24 mouse cellular contexts compared by ENCODE assay signal in genomic region chr9:28101981-28102380, GRCm38 (mm10).
DNase-seq lines count a peak whose midpoint lies in the region; ATAC-seq lines count a peak whose summit lies in the region.
"Had no signal": no experiment of that assay in that cellular context is flagged by ENCODE, and none has a peak within 500 bp of the region (broad histone marks: within the 10 kb centered on the region; RNA-seq: fewer than 3 reads in every experiment).

No protein-coding gene starts in this region.

- peak; percentile 66 to 70 for DNase-seq in cerebellum, postnatal 10 days
- no peak for DNase-seq in cerebellum, postnatal 36 days
- DNase-seq in layer of hippocampus, postnatal 10 days (ENCODE audit: low spot score in 2 of 2), result peak; percentile 23 to 32
- no peak for DNase-seq in layer of hippocampus, adult 9-11 months
- peak; percentile 31 for DNase-seq in brain, adult 2 months (ENCODE audit: low read depth, low spot score)
- no peak for DNase-seq in right cerebral cortex, postnatal 36 days (ENCODE audit: low spot score in 2 of 2)
- no peak for DNase-seq in gastrocnemius, postnatal 14 days
- DNase-seq: adrenal gland, postnatal 10 days; cerebellum, adult 11-12 months; cerebellum, adult 9-11 months; gastrocnemius, adult 2 months; heart, postnatal 10 days; kidney, adult 2 months; kidney, postnatal 4 days; liver; lung, adult 2 months; lung, postnatal 10 days; thymus, adult 18-20 months; thymus, postnatal 25 days had no signal

- peak; percentile 92 for ATAC-seq in megakaryocyte progenitor cell, adult 5-6 weeks (replicated peaks; ENCODE audit: poor library complexity)
- ATAC-seq: forebrain, embryonic 16.5 days; hindbrain, embryonic 16.5 days; intestine, embryonic 15.5 days; Patski had no signal

- intact Hi-C loops in gastrocnemius, postnatal 14 days (cut with DNase I; ENCODE audit: low total_unique reads), result no loop called here

Comparison
In these comparisons a context has a peak if more than half of its experiments do, and no peak if none do; other contexts are left out.
1. DNase-seq: peak in cerebellum, postnatal 10 days (2 of 2), layer of hippocampus, postnatal 10 days (2 of 2) and brain, adult 2 months (single experiment); none in cerebellum, postnatal 36 days (0 of 2), layer of hippocampus, adult 9-11 months (single experiment), right cerebral cortex, postnatal 36 days (0 of 2) and gastrocnemius, postnatal 14 days (single experiment).